Mouse (Mus musculus): ENCODE results near the gene Tbc1d10c.

The Tbc1d10c gene

DNA sequence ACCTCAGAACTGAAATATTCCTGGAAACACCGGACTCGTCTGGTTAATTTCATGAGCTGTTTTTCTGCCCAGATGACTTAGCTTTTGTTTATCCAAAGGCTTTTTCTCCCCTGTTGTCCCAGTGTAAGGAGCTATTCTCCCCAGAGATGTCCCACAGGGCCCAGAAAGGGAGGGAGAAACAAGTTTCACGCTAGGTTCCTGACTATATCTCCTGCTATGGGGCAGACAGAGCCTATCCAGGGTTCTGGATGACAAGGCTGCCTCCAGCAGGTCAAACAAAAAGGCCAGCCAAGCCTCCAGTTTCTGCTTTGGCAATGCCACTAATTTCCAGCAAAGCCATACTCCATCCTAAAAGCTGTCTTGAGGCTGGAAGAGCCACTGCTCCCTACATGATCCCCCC lies 26.8 kb upstream of the Tbc1d10c start:
- in situ Hi-C loops (cut with MboI; ENCODE audit: low pct_unique_long_range_greater_than_20kb in 1 of 2, low sequenced_read_pairs in 2 of 2, unreplicated experiment in 1 of 2): no loop called here

DNA sequence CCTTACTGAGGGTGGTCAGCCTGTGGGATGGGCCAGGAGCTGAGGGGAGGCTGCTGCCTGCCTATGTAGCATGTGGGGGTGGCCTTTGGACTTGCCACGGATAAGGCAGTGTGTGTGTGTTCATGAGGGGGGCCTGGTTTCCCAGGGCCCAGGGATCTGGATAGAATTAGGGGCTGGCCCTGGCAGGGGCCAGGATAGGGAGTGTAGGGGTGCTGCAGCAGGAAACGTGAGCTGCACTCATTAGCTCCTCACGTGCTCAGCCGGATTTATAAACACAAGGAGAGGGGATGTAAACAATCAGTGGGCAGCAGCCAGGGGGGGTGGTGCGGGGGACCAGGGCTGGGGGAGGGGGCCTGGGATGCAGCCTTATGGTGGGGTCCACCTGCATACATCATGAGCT lies 26.1 kb upstream of the Tbc1d10c start:
- in situ Hi-C loops (cut with MboI; ENCODE audit: low pct_unique_long_range_greater_than_20kb in 1 of 2, low sequenced_read_pairs in 2 of 2, unreplicated experiment in 1 of 2): no loop called here

GRCm38 (mm10) chr19:4216041-4216685 lies 25.1 kb upstream of the Tbc1d10c start:
- in situ Hi-C loops (cut with MboI; ENCODE audit: low pct_unique_long_range_greater_than_20kb in 1 of 2, low sequenced_read_pairs in 2 of 2, unreplicated experiment in 1 of 2): no loop called here

GRCm38 (mm10) chr19:4215451-4215840 lies 24.4 kb upstream of the Tbc1d10c start:
- in situ Hi-C loops (cut with MboI; ENCODE audit: low pct_unique_long_range_greater_than_20kb in 1 of 2, low sequenced_read_pairs in 2 of 2, unreplicated experiment in 1 of 2): no loop called here

DNA sequence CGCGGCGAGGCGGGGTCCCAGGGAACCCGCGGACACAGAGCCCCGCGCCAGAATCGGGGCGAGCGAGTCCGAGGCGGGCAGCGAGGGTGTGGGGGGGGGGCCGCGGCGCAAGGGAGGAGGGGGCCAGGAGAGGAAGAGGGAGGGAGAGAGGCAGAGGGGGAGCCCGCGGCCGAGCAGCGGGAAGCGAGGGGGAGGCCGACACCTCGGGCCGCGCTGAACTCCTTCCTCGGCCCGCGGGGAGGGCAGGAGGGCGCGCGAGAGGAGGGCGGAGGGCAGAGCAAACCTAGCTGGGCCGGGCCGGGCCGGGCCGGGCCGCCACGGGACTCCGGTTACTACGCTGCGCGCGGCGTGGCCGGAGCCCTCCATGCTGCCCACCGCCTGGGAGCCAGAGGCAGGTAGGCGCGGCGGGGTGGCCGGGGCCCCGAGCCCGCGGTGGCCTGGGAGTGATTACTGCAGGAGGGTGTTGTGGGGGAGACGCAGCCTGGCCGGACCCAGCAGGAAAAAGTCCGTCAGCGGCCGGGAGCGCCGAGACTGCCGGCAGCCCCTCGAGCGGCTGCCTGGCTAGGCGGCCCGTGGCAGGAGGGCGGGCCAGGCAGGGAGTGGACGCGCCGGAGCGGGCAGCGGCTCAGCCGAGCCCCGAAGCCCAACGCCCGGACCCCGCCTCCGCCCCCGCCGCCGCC lies 23.8 kb upstream of the Tbc1d10c start:
- in situ Hi-C loops (cut with MboI; ENCODE audit: low pct_unique_long_range_greater_than_20kb in 1 of 2, low sequenced_read_pairs in 2 of 2, unreplicated experiment in 1 of 2): no loop called here

DNA sequence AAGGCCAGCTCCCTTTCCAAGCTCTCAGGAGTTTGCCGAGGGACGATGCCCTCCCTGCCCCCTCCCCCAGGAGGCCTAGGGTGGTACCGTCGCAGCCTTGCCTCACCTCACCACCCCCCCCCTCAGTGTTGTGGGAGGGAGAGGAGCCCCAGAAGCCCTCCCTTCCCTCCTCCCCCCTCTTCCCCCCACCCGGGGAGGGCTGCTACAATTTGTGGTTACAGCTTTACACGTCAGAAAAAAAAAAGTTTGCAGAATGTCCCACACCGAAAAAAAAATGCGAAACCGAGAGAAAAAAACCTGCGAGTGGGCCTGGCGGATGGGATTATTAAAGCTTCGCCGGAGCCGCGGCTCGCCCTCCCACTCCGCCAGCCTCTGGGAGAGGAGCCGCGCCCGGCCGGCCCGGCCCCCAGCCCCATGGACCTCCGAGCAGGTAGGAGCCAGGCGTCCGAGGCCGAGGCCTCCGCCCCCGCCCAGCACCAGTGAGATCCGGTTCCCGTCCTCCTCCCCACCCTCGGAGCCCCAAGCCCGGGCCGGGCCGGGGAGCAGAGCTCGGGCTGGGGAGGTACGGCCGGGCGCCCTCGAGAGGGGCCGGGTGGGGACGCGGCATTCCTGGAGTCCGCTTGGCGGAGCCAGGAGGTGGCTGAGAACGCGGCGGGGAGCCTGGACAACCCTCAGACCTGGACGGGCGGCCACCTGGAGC lies 23.1 kb upstream of the Tbc1d10c start, which contains the start of the genes Clcf1 and AC109138.7:
Clcf1 (plus strand) TSS at position 168 of the 700 bp plus-strand sequence.
AC109138.7 (plus strand) TSS at position 287 of the 700 bp plus-strand sequence.
- in situ Hi-C loops (cut with MboI; ENCODE audit: low pct_unique_long_range_greater_than_20kb in 1 of 2, low sequenced_read_pairs in 2 of 2, unreplicated experiment in 1 of 2): no loop called here

DNA sequence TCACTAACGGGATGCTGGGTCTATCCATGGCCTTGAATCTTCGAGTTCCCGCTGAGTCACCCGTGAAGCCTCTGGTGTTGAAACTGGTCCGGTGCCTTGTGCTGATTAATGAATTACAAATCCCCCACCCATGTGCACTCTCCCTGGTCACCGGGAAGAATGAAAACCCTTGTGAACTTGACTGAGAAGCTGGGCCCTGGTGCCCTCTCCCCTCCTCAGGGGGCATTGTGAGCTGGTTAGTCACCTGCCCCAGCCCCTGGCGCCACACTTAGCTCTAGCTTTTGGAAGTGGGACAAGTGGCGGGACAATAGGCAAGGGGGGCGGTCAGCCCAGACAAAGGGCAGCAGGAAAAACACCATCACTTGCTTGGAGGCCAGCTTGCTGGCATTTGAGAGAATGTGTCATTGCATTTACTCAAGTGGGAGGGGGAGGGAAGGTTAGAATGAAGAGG lies 22.5 kb upstream of the Tbc1d10c start:
- in situ Hi-C loops (cut with MboI; ENCODE audit: low pct_unique_long_range_greater_than_20kb in 1 of 2, low sequenced_read_pairs in 2 of 2, unreplicated experiment in 1 of 2): no loop called here

DNA sequence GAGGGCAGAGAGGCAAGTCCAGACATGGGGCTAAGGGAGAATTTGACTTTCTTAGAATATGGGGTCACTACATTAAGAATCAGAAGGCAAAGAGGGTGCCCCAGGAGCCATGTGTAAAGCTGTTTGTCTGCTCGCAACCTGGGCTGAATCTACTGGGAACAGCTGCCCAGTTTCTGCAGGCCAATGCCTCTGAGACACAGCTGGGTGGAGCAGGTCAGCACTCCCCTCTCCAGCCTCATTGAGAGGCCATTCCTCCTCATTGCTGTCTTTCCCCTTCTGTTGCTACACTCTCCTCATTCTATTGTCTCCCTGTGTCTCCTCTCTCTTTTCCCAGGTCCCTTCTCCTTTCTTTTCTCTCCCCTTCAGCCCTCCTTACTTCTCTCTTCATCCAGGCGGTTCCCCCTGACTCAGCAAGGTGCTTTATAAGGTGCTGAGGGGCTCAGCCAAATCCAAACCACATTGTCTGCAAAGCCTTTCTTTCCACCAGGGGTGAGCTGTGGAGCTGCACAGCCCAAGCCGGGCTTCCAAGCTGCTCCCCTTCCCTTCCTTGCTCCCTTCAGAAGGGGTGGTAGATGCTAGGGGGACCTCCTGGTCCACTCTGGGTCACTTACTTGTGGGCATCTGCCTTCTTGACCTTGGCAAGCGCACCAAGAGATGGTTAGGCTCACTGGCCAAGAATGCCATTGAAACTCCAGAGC lies 21.0 kb upstream of the Tbc1d10c start:
- in situ Hi-C loops (cut with MboI; ENCODE audit: low pct_unique_long_range_greater_than_20kb in 1 of 2, low sequenced_read_pairs in 2 of 2, unreplicated experiment in 1 of 2): no loop called here

- in situ Hi-C loops (cut with MboI; ENCODE audit: low pct_unique_long_range_greater_than_20kb in 1 of 2, low sequenced_read_pairs in 2 of 2, unreplicated experiment in 1 of 2): loop anchor here in 1 of 2 experiments (5.0 kb wide), 1 partner anchor 34 kb away; no protein-coding TSS in a partner anchor
These were observed 17.5 kb upstream of the Tbc1d10c start for GRCm38 (mm10) chr19:4208563-4208962.

- in situ Hi-C loops (cut with MboI; ENCODE audit: low pct_unique_long_range_greater_than_20kb in 1 of 2, low sequenced_read_pairs in 2 of 2, unreplicated experiment in 1 of 2): loop anchor here in 1 of 2 experiments (5.0 kb wide), 1 partner anchor 35 kb away; no protein-coding TSS in a partner anchor
These were observed 15.9 kb upstream of the Tbc1d10c start for GRCm38 (mm10) chr19:4206971-4207370.

DNA sequence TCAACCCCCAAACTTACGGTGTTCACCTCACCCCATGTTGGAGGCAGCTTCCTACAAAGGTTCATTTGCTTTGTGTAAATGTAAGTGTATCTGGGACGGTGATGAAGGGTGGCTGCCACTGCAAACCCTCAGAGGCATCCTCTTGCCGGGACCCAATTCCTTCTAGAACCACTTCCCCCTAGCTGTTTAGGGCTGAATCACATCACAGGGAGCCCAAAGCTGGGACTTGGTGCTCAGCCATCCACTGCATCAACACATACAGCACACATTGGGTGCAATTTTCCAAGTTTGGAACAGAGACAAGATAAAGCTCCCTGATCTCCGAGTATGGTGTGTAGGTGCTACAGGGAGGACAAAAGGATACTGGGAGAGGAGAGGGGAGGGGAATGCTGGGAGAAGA lies 13.8 kb upstream of the Tbc1d10c start:
- in situ Hi-C loops (cut with MboI; ENCODE audit: low pct_unique_long_range_greater_than_20kb in 1 of 2, low sequenced_read_pairs in 2 of 2, unreplicated experiment in 1 of 2): loop anchor here in 1 of 2 experiments (5.0 kb wide), 1 partner anchor 37 kb away; no protein-coding TSS in a partner anchor

DNA sequence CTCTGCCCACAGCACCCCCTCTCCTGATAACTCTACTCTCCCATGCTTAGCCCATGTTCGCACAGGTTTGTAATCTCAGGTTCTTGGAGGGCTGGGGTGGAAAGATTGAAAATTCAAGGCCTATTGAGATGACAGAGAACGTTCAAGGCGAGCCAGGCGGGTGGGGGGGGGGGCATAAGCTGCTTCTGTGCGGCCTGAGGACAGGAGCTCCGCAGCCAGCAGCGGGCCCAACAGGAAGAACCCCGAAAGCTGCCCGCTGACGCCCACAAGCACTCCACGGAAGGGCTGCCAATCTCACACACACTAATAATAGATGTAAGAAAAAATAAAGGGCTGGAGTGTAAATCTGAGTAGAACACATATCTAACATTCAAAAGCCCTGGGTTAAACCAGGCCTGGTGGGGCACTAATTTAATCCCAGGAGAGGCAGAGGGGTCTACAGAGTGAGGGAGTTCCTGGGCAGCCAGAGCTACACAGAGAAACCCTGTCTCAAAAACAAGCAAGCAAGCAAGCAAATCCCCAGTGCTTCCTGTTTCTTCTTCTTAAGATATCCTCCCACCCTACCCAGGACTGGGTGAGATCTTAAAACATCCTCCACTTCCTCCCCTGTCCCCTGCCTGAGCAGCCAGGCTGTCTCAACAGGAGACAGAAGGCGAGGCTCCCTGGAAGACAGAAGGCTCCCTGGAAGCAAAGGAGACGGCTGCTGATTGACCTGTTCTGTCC lies 12.7 kb upstream of the Tbc1d10c start:
- in situ Hi-C loops (cut with MboI; ENCODE audit: low pct_unique_long_range_greater_than_20kb in 1 of 2, low sequenced_read_pairs in 2 of 2, unreplicated experiment in 1 of 2): no loop called here

DNA sequence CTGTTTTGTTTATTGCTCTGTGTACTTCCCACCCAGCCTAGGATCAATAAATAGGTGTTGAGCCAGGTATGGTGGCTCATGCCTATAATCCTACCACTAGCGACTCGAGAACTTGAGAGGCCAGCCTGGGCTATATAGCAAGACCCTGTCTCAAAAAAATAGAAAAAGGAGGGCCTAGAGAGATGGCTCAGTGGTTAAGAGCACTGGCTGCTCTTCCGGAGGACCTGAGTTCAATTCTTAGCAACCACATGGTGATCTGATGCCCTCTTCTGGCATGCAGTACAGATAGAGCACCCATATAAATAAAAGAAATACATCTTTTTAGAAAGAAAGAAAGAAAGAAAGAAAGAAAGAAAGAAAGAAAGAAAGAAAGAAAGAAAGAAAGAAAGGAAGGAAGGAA lies 12.1 kb upstream of the Tbc1d10c start:
- in situ Hi-C loops (cut with MboI; ENCODE audit: low pct_unique_long_range_greater_than_20kb in 1 of 2, low sequenced_read_pairs in 2 of 2, unreplicated experiment in 1 of 2): no loop called here

DNA sequence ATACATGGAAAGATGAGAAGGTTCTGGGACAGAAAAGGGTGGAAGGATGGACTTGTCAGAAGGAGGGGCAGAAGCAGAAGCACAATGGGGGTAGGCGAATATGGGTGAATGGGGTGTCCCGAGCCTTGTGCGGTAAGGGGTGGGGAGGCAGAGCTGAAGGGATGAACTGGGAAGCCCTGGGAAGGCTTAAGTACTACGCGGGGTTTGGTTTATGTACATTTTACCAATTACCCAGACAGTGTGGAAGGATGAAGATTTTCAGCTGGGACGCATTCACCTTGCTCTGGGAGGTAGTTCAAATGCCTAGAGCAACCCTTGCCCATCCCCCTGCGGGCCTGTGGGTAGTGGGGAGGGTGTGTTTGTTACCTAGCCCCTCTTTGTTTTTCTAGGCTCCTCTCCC lies 11.1 kb upstream of the Tbc1d10c start:
- in situ Hi-C loops (cut with MboI; ENCODE audit: low pct_unique_long_range_greater_than_20kb in 1 of 2, low sequenced_read_pairs in 2 of 2, unreplicated experiment in 1 of 2): no loop called here

GRCm38 (mm10) chr19:4201291-4201909 lies 10.3 kb upstream of the Tbc1d10c start, which contains the start of gene Rad9a:
Gene Rad9a, minus strand, starts transcription at chr19:4201662.
- in situ Hi-C loops (cut with MboI; ENCODE audit: low pct_unique_long_range_greater_than_20kb in 1 of 2, low sequenced_read_pairs in 2 of 2, unreplicated experiment in 1 of 2): no loop called here

GRCm38 (mm10) chr19:4197180-4197579 lies 6.1 kb upstream of the Tbc1d10c start:
- in situ Hi-C loops (cut with MboI; ENCODE audit: low pct_unique_long_range_greater_than_20kb in 1 of 2, low sequenced_read_pairs in 2 of 2, unreplicated experiment in 1 of 2): no loop called here

DNA sequence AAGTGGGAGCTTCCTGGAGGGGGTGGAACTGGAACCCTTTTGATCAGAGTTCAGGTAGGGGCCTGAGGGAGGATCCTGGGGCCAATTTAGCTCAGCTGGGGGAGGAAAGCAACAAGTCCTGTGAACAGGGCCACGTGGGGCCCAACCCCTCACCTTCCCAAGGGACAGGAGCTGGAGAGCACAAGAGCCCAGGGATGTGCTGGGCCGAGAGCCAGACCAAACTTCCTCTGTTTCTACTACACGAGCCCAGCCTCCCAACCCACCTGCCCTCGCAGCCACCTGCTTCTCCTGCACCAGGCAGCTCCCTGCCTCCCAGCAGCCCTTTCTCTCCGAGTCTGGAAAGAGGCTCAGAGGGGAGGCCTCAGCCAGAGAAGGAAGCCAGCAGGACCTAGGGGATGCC lies 5.5 kb upstream of the Tbc1d10c start:
- in situ Hi-C loops (cut with MboI; ENCODE audit: low pct_unique_long_range_greater_than_20kb in 1 of 2, low sequenced_read_pairs in 2 of 2, unreplicated experiment in 1 of 2): no loop called here

DNA sequence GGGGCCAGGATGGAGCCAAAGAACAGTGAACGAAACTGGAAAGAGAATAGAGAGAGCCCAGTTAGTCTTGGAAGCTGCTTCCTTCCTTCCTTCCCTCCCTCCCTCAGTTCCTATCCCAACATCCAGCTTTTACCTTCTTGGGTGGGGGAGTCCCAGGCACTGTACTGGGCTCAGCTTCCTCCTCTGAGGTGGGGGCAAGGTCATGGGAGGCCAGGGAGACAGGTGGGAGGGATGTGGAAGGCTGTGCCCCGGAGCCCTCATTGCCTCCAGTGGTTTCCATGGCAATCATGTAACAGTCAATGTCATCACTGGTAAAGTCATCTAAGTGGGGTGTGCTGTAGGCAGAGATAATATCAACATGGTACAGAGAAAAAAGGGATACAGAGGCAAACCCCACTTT lies 5.0 kb upstream of the Tbc1d10c start:
- in situ Hi-C loops (cut with MboI; ENCODE audit: low pct_unique_long_range_greater_than_20kb in 1 of 2, low sequenced_read_pairs in 2 of 2, unreplicated experiment in 1 of 2): no loop called here

Data from mouse embryonic stem cell (cell line).